Mouse (Mus musculus) liver, embryonic 11.5 days (tissue): ENCODE results near the gene Wdr60. TPM values are rescaled to one million over a fixed set of nuclear protein-coding genes. Genes with fewer than 3 reads are reported as not detected.

Source experiments
- ATAC-seq: fragments of 200-750 bp; cut with Nextera tagmentation; replicated peaks from 2 replicates; pipeline ENCODE4 v1.8.0; 2017; ENCODE audit warnings: moderate number of reproducible peaks, mild to moderate bottlenecking, moderate TSS enrichment, moderate library complexity; ENCODE audit not compliant: low FRiP score
- DNase-seq: peaks from one replicate; pipeline ENCODE4 v3.0.0-alpha.2; 2017; ENCODE audit warnings: low spot score
- H3K27ac ChIP-seq: fragments of 300-500 bp; sonication (generic); 2 replicates; pipeline ENCODE4 v1.5.1; 2014; ENCODE audit warnings: mild to moderate bottlenecking, low read depth, low read length, control low read depth
- H3K27me3 ChIP-seq: fragments of 300-500 bp; sonication (generic); replicated peaks from 2 replicates; pipeline ENCODE4 v1.6.1; 2014; ENCODE audit warnings: low read length, mixed read lengths; ENCODE audit not compliant: control insufficient read depth, insufficient read depth
- H3K36me3 ChIP-seq: fragments of 300-500 bp; sonication (generic); 2 replicates; pipeline ENCODE4 v1.6.1; 2014; ENCODE audit warnings: mild to moderate bottlenecking, low read length, moderate library complexity, mixed read lengths; ENCODE audit not compliant: control insufficient read depth, insufficient read depth
- H3K4me1 ChIP-seq: fragments of 300-500 bp; sonication (generic); replicated peaks from 2 replicates; pipeline ENCODE4 v1.6.1; 2014; ENCODE audit warnings: low read length, mixed read lengths; ENCODE audit not compliant: control insufficient read depth, insufficient read depth
- H3K4me2 ChIP-seq: fragments of 300-500 bp; sonication (generic); 2 replicates; pipeline ENCODE4 v1.6.1; 2014; ENCODE audit warnings: mild to moderate bottlenecking, control low read depth, moderate library complexity
- H3K4me3 ChIP-seq: fragments of 300-500 bp; sonication (generic); 2 replicates; pipeline ENCODE4 v1.5.1; 2014; ENCODE audit warnings: low read depth, low read length, control low read depth
- H3K9ac ChIP-seq: fragments of 300-500 bp; sonication (generic); 2 replicates; pipeline ENCODE4 v1.6.1; 2014; ENCODE audit warnings: low read depth, low read length, control low read depth
- H3K9me3 ChIP-seq: fragments of 300-500 bp; sonication (generic); 2 replicates; pipeline ENCODE4 v1.6.1; 2016; ENCODE audit warnings: low read length, inconsistent platforms, mixed read lengths; ENCODE audit not compliant: control insufficient read depth
- WGBS: fragments of 180-500 bp; shearing (Covaris S2); extraction: QIAGEN DNeasy Blood & Tissue Kit; methylation state at CpG from one replicate; pipeline ENCODE4 v1.1.7; 2014; 5-methylcytosine and 5-hydroxymethylcytosine counted together
- polyA plus RNA-seq: library from polyadenylated mRNA; unstranded; fragments of >200 nt; fragmentation: Nextera tagmentation; extraction: Ambion mirVana; gene quantifications from 2 replicates; pipeline ENCODE4 v1.2.1, GENCODE M21; 2014

Gene Wdr60
- polyA plus RNA-seq, 1 experiment from 2014 or later = 12.2 TPM

DNA sequence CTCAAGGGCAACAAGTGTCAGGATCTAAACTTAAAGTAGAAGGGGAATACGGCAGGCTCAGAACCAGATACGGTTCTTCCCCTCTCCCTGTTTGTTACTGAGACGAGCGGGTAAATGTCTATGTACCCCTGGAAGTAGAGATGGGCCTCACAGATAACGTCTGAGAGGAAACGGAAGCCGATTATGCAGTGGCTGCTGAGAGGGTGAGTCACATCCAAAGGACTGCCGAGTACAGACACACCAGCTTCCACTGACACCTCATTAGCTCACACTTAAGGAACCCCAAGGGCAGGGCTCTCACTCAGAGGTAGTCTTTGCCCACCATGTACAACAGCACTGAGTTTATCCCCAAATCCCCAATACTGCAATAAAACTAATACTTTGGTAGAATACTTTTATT is 8.2 kb downstream of the Wdr60 start:
- ATAC-seq = peak; percentile 54; the same call in 1 of the 2 replicates
- 35% methylated on average over 8 of the region's 8 CpGs for WGBS
- no peak for DNase-seq

DNA sequence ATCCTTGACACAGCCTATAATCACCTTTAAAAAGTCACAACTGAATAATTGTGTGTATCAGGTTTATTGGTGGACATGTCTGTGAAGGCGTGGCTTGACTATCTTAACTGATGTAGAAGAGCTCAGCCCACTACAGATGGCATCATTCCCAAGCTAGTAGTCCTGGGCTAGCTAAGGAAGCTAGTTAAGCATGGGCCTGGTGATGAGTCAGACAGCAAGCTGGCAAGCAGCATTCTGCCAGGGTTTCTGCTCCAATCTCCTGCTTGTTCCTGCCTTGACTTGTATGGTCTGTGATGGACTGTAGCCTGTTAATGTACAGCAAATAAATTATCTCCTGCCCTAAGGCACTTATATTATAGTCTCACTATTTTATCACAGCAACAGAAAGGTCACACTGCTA is 18.2 kb downstream of the Wdr60 start:
- H3K27ac ChIP-seq = no peak overlapping the region
- no peaks in the 10 kb centered on the region for H3K9me3 ChIP-seq
- H3K4me2 ChIP-seq = no peak overlapping the region
- H3K9ac ChIP-seq = no peak overlapping the region
- no peak for DNase-seq
- WGBS = 64% methylated on average over 1 of the region's 1 CpGs
- no peak for ATAC-seq
- peaks cover 2% of the 10 kb centered on the region; the same call in 1 of the 2 replicates for H3K36me3 ChIP-seq
- H3K4me3 ChIP-seq = no peak overlapping the region
- no peaks in the 10 kb centered on the region for H3K27me3 ChIP-seq
- H3K4me1 ChIP-seq = no peaks in the 10 kb centered on the region

More for the DNA sequence above, 8.2 kb downstream of the Wdr60 start:
- H3K27ac ChIP-seq = no peak overlapping the region
- no peaks in the 10 kb centered on the region for H3K36me3 ChIP-seq
- no peaks in the 10 kb centered on the region for H3K27me3 ChIP-seq
- H3K4me1 ChIP-seq = peaks cover 4% of the 10 kb centered on the region
- H3K4me2 ChIP-seq = no peak overlapping the region
- H3K4me3 ChIP-seq = no peak overlapping the region
- no peaks in the 10 kb centered on the region for H3K9me3 ChIP-seq
- H3K9ac ChIP-seq = no peak overlapping the region

DNA sequence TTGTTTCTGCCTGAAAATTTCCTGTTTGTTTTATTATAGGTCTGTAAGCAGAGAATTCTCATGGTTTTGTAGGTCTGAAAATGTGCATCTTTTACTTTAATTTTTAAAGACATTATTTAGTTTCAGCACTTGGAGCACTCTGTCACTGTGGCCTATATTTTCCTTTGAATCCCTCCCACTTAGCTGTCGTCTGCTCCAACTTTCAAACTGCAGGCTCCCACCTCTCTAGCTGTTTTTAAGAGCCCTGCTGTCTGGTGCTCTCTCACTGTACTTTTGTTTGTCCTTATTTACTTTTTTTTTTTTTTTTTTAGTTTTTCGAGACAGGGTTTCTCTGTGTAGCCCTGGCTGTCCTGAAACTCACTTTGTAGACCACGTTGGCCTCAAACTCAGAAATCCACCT is 24.0 kb downstream of the Wdr60 start:
- H3K4me2 ChIP-seq = no peak overlapping the region
- DNase-seq = no peak
- 70% methylated on average over 3 of the region's 3 CpGs for WGBS
- no peaks in the 10 kb centered on the region for H3K4me1 ChIP-seq
- H3K9ac ChIP-seq = no peak overlapping the region
- H3K27ac ChIP-seq = no peak overlapping the region
- no peak overlapping the region for H3K4me3 ChIP-seq
- no peak for ATAC-seq
- H3K27me3 ChIP-seq = no peaks in the 10 kb centered on the region
- no peaks in the 10 kb centered on the region for H3K9me3 ChIP-seq
- H3K36me3 ChIP-seq = no peaks in the 10 kb centered on the region

DNA sequence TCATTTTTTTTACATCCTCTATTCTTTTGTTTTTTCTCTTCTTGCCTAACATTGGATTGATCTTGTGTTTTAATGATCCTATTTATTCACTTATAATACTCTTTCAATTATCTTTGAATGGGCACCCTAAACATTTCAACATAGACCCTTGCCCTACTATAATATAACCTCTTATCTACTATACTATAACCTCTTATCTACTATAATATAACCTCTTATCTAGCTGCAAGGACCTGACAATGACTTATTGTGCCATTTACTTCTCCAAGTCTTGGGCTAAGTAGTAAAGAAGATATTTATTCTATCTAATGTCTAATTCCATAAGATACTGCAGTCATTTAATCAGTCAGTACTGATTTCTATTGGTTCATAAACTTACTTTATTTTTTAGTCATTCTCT is 24.5 kb downstream of the Wdr60 start:
- Histone ChIP-seq H3K4me1 (no peaks in the 10 kb centered on the region), H3K4me3 (no peak overlapping the region), H3K4me2 (no peak overlapping the region), H3K27me3 (no peaks in the 10 kb centered on the region), H3K9ac (no peak overlapping the region), H3K36me3 (no peaks in the 10 kb centered on the region), H3K27ac (no peak overlapping the region), H3K9me3 (no peaks in the 10 kb centered on the region)
- ATAC-seq (no peak), DNase-seq (no peak)

DNA sequence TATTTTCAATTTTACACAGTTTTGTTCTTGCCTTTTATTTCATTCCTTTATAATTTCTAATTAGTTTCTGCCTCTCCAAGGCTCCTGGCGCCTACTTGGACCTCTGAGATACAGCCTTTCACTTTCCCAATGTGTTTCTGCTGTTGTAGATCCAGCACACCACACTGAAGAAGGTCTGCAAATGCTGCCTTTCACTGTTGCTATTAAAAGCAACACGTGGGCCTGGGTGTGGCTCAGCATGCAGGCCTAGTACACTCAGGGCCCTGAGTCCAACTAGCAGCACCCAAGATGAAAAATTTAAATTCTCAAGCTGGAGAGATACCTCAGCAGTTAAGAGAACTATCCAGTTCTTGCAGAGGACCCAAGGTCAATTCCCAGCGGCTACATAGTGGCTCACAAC is 26.2 kb downstream of the Wdr60 start:
- Histone ChIP-seq H3K4me3 (no peak overlapping the region), H3K9ac (no peak overlapping the region), H3K36me3 (no peaks in the 10 kb centered on the region), H3K27ac (no peak overlapping the region), H3K4me1 (no peaks in the 10 kb centered on the region), H3K27me3 (no peaks in the 10 kb centered on the region), H3K4me2 (no peak overlapping the region), H3K9me3 (no peaks in the 10 kb centered on the region)
- ATAC-seq (no peak), DNase-seq (no peak)
- 76% methylated on average over 3 of the region's 3 CpGs for WGBS

DNA sequence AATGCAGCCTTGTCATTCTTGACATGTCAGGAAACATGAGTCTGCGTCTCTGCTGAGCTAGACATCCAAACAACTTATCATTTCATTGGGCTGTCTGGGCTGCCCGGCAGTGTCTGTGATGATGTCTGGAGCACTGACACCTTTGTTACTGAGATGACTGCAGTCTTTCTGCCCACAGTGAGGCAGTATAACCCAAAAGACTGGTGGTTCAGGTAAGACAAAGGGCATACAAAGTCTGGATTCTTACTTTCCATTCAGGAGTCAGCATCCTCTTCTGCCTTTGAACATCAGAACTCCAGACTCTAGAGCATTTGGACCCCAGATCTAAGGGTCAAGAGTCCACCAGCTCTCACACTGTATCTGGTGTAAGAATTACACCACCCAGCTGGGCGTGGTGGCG is 27.5 kb downstream of the Wdr60 start:
- no peak overlapping the region for H3K9ac ChIP-seq
- H3K4me3 ChIP-seq = no peak overlapping the region
- ATAC-seq (peak; percentile 47; the same call in 1 of the 2 replicates), DNase-seq (no peak)
- H3K4me2 ChIP-seq = no peak overlapping the region
- no peaks in the 10 kb centered on the region for H3K36me3 ChIP-seq
- no peaks in the 10 kb centered on the region for H3K9me3 ChIP-seq
- WGBS = 73% methylated on average over 4 of the region's 4 CpGs
- H3K4me1 ChIP-seq = no peaks in the 10 kb centered on the region
- H3K27ac ChIP-seq = no peak overlapping the region
- H3K27me3 ChIP-seq = no peaks in the 10 kb centered on the region

DNA sequence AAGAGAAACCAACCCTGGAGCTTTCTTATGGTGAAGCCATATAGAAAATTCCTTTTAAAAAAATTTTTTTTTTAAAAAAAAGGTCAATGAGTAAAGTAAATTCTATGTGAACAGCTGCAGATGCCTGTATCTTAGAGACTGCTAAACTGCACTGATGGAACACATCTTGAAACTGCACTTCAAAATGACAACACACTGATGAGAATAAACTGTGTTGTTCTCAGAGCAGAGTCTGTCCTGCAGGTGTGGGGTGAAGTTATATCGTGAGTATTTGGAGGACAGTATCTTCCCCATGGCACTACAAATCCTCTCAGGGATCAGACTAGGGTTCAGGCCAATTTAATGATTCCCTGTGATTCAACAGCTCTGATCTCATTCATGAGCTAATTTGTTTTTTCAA is 30.8 kb downstream of the Wdr60 start:
- 84% methylated on average over 1 of the region's 1 CpGs for WGBS
- Histone ChIP-seq H3K4me2 (no peak overlapping the region), H3K9me3 (no peaks in the 10 kb centered on the region), H3K27me3 (no peaks in the 10 kb centered on the region), H3K27ac (no peak overlapping the region), H3K9ac (no peak overlapping the region), H3K36me3 (no peaks in the 10 kb centered on the region), H3K4me1 (no peaks in the 10 kb centered on the region), H3K4me3 (no peak overlapping the region)
- ATAC-seq (no peak), DNase-seq (no peak)

DNA sequence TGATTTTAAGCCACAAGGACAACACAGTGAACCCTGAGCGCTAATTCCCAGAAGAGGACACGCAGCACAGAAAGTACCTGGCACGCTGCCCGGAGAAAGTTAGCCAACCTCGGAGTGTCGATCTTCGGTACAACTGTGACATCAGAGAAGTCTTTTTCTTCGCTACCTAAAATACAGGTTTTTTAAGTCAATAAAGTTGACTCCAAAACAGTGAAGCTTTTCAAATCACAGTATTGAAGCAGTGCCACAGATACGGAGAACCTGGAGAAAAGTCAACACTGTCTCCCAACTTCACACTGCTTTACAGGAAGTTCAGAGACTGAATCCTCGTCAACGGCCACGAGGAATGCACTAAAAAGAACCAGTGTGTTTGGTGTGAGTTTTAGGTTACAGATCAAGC is 31.2 kb downstream of the Wdr60 start:
- no peak overlapping the region for H3K4me2 ChIP-seq
- no peaks in the 10 kb centered on the region for H3K36me3 ChIP-seq
- WGBS = 86% methylated on average over 12 of the region's 12 CpGs
- no peak overlapping the region for H3K4me3 ChIP-seq
- no peak overlapping the region for H3K27ac ChIP-seq
- H3K9ac ChIP-seq = no peak overlapping the region
- no peaks in the 10 kb centered on the region for H3K4me1 ChIP-seq
- ATAC-seq (no peak), DNase-seq (no peak)
- no peaks in the 10 kb centered on the region for H3K9me3 ChIP-seq
- no peaks in the 10 kb centered on the region for H3K27me3 ChIP-seq

DNA sequence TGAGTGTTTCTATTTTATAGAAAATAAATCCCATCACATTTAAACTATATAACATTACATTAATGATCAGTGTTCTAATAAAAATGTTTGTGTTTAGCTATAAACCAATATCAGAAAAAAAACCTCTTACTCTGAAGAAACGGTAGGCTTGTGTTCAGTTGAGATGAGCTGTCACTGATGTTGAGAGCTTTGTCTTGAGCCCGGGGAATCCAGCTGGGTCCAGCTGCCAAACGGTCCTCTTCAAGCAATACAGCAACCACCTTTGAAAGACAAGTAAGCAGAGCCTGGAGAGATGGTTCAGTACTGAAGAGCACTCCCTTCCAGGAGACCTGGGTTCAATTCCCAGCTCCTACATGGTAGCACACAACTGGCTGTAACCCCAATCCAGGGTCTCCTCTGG is 33.4 kb downstream of the Wdr60 start:
- DNase-seq (no peak), ATAC-seq (no peak)
- WGBS = 88% methylated on average over 3 of the region's 3 CpGs
- no peaks in the 10 kb centered on the region for H3K4me1 ChIP-seq
- H3K4me3 ChIP-seq = no peak overlapping the region
- no peak overlapping the region for H3K27ac ChIP-seq
- H3K9ac ChIP-seq = no peak overlapping the region
- no peaks in the 10 kb centered on the region for H3K9me3 ChIP-seq
- no peaks in the 10 kb centered on the region for H3K36me3 ChIP-seq
- H3K27me3 ChIP-seq = no peaks in the 10 kb centered on the region
- H3K4me2 ChIP-seq = no peak overlapping the region
